Mouse (Mus musculus): Measurements from ENCODE around the gene Lrp1. TPM values are rescaled to one million over a fixed set of nuclear protein-coding genes. Genes with fewer than 3 reads are reported as not detected.

Lrp1 gene
- total and polyA plus RNA-seq, 3 experiments: 0.39 to 0.42 TPM; not detected in 1

- no peak for DNase-seq (ENCODE audit: low read depth, low spot score)
- Histone ChIP-seq H3K4me3 (ENCODE audit: control insufficient read depth in 1 of 2, insufficient read depth in 1 of 2, low read depth in 2 of 2, low read length in 2 of 2) (no peak overlapping the region), H3K27me3 (ENCODE audit: control insufficient read depth in 1 of 2, insufficient read depth in 2 of 2, low read length in 2 of 2) (no peaks in the 10 kb centered on the region), H3K4me1 (ENCODE audit: control insufficient read depth in 1 of 2, insufficient read depth in 2 of 2, low read length in 2 of 2) (peaks cover 3 to 35% of the 10 kb centered on the region in 2 experiments; a peak in 3 of 4 replicates), H3K27ac (ENCODE audit: control insufficient read depth, low read depth, low read length) (no peak overlapping the region), H3K9ac (ENCODE audit: control insufficient read depth, low read depth, low read length, poor library complexity, severe bottlenecking) (no peak overlapping the region), H3K9me3 (replicated peaks; ENCODE audit: insufficient read depth, low read length) (no peaks in the 10 kb centered on the region), H3K36me3 (ENCODE audit: control insufficient read depth in 1 of 2, insufficient read depth in 2 of 2, low read length in 2 of 2) (peaks cover 0 to 25% of the 10 kb centered on the region in 2 experiments; a peak in 2 of 4 replicates), H3K79me2 (ENCODE audit: control insufficient read depth, insufficient read depth, low read length, poor library complexity) (peaks cover 22% of the 10 kb centered on the region)
- TF ChIP-seq MAX (IDR thresholded peaks at IDR 0.05; ENCODE audit: low read length): no peak
- no peak for TF ChIP-seq TCF12 (IDR thresholded peaks at IDR 0.05; ENCODE audit: low read depth, low read length)
- no peak for TF ChIP-seq JUND (IDR thresholded peaks at IDR 0.05; ENCODE audit: low read depth, low read length)
- no peak for TF ChIP-seq RCOR1 (IDR thresholded peaks at IDR 0.05; ENCODE audit: low read depth, low read length)
- TF ChIP-seq ELF1 (IDR thresholded peaks at IDR 0.05; ENCODE audit: low read depth, low read length): no peak
- TF ChIP-seq ZMIZ1 (IDR thresholded peaks at IDR 0.05; ENCODE audit: low read depth, low read length): no peak
- no peak for TF ChIP-seq SMC3 (IDR thresholded peaks at IDR 0.05; ENCODE audit: low read depth, low read length)
- TF ChIP-seq POLR2AphosphoS5 (IDR thresholded peaks at IDR 0.05; ENCODE audit: borderline replicate concordance, low read depth, low read length): no peak
- no peak for TF ChIP-seq EP300 (IDR thresholded peaks at IDR 0.05; ENCODE audit: low read depth in 1 of 2, low read length in 2 of 2)
- TF ChIP-seq GATA1 (IDR thresholded peaks at IDR 0.05; ENCODE audit: low read depth, low read length): no peak
- no peak for TF ChIP-seq NRF1 (IDR thresholded peaks at IDR 0.05; ENCODE audit: insufficient read depth, low read depth, low read length, poor library complexity, severe bottlenecking)
- no peak for TF ChIP-seq CHD1 (IDR thresholded peaks at IDR 0.05; ENCODE audit: low read depth, low read length)
- TF ChIP-seq MAFK (IDR thresholded peaks at IDR 0.05; ENCODE audit: borderline replicate concordance, low read depth, low read length): no peak
These were observed 42.6 kb upstream of the Lrp1 start for GRCm38 (mm10) chr10:127663590-127663989.

DNA sequence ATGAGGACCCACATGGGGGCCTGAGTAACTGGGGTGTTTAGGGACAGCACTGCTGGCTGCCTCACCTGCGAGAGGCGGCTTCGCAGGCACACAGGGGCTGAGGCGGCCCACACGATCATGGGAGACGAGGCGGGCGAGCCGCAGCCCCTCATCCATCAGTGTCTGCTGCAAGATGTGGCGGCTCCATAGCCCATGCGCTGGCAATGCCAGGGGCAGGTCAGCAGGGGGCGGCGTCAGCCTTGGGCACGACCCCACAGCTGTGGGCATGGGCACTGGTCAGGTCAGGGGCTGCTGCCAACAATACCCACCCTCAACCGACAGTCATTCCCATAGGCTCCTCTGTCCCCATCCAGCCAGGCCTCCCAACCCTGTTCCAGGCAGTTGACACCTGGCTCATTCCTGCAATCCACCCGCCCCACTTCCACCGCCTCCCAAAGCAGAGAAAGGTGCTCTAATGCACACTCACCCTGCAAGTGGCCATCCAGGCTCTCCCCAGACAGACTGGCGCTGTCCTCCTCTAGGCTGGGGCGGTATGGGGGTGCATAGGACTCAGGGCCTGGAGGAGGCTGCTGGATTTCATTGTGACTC, 41.8 kb upstream of the Lrp1 start:
- Histone ChIP-seq H3K27me3 (ENCODE audit: control insufficient read depth in 1 of 2, insufficient read depth in 2 of 2, low read length in 2 of 2) (no peaks in the 10 kb centered on the region), H3K79me2 (ENCODE audit: control insufficient read depth, insufficient read depth, low read length, poor library complexity) (peaks cover 22% of the 10 kb centered on the region), H3K4me3 (ENCODE audit: control insufficient read depth in 1 of 2, insufficient read depth in 1 of 2, low read depth in 2 of 2, low read length in 2 of 2) (no peak overlapping the region), H3K36me3 (ENCODE audit: control insufficient read depth in 1 of 2, insufficient read depth in 2 of 2, low read length in 2 of 2) (peaks cover 0 to 25% of the 10 kb centered on the region in 2 experiments; a peak in 2 of 4 replicates), H3K9me3 (replicated peaks; ENCODE audit: insufficient read depth, low read length) (no peaks in the 10 kb centered on the region), H3K27ac (ENCODE audit: control insufficient read depth, low read depth, low read length) (peak overlapping the region; percentile 30; the same call in 1 of the 2 replicates), H3K9ac (ENCODE audit: control insufficient read depth, low read depth, low read length, poor library complexity, severe bottlenecking) (peak overlapping the region; percentile 11; the same call in 1 of the 2 replicates), H3K4me1 (ENCODE audit: control insufficient read depth in 1 of 2, insufficient read depth in 2 of 2, low read length in 2 of 2) (peaks cover 3 to 39% of the 10 kb centered on the region in 2 experiments; a peak in 3 of 4 replicates)
- no peak for TF ChIP-seq TCF12 (IDR thresholded peaks at IDR 0.05; ENCODE audit: low read depth, low read length)
- peak; percentile 45 to 75 (median 49); a peak in 5 of 6 replicates for TF ChIP-seq CTCF (IDR thresholded peaks at IDR 0.05 in 2 of 3, conservative IDR thresholded peaks at IDR 0.05 in 1 of 3; ENCODE audit: control insufficient read depth in 1 of 3, insufficient read depth in 1 of 3, low read depth in 2 of 3, low read length in 3 of 3, poor library complexity in 1 of 3, severe bottlenecking in 1 of 3)
- no peak for DNase-seq (ENCODE audit: low read depth, low spot score)

All from MEL (cell line).